Mouse (Mus musculus): Measurements from ENCODE around the gene 3110009E18Rik. TPM values are rescaled to one million over a fixed set of nuclear protein-coding genes. Genes with fewer than 3 reads are reported as not detected.
A peak's percentile ranks its signal among the peaks of the same experiment; 100 is the strongest.

The 3110009E18Rik gene
- total RNA-seq (2021), result 1 to 10 TPM; 6.0 to 8.6 TPM

- peak; percentile 96 to 98 for DNase-seq
Observed at GRCm38 (mm10) chr1:120120969-120121811, at the start of gene 3110009E18Rik, which contains the start of gene Dbi. Gene 3110009E18Rik, plus strand, starts transcription at chr1:120121187. Gene Dbi, minus strand, starts transcription at chr1:120121078.

GRCm38 (mm10) chr1:120072900-120073299 is 48.1 kb upstream of the 3110009E18Rik start:
- no peak for DNase-seq

DNA sequence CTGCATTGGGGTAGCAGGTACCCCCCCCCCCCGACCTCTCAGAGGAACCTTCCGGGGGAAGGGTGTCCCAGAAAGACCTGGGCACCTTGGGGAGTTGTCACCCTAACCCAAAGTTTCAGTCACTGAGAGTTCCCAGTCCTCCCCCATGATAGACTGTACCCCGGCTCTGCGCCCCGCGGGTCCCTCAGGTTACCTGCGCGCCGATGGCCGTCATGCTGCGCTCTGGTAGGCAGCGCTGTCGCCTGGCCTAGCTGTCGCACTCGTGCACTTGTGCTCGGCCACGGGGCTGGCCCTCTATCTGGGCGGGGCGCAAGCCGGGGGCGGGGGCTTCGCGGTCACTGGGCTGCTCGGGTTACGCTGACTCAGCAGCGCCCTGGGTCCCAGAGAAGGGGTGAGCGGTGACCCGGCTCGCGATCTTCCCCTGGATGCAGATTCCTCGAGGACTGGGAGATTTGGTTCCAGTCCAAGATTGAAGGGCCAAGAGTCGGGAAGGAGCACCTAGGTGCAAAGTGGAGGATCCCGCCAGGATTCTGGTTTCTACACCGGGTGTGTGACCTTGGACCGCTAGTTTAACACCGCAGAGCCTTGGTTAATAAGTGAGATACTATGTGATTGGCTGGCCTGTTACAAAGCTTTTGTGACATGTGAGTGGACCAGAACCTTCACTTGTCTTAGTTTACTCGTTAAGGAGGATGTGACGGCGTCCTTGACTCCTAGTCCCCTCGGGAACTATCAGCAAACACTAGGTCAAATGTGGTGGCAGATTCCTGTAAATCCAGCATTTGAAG is 47.3 kb upstream of the 3110009E18Rik start, which contains the start of gene Tmem37:
TSS of gene Tmem37 (minus strand) at position 556 of the 788 bp plus-strand sequence.
- DNase-seq, result peak in 1 of 2 experiments; percentile 25

GRCm38 (mm10) chr1:120074307-120074702 is 46.7 kb upstream of the 3110009E18Rik start:
- no peak for DNase-seq

DNA sequence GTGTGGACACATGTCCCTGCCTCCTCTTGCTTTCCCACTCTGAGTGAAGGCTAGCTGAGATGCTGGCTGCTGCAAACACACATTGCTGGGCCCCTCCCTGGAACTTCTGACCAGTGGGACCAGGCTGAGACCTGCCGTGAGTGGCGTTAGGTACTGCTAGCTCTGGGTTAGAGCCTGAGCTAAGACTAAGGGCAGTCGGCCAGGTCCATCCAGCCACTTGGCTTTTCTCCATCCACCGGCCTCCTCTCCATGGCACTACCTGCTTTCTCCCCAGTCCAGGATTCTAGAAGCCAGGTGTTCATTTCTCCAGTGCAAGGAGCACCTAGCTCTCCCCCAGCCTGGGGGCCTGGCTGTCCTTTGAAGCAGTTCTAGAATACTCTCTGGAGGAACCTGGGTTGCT is 46.1 kb upstream of the 3110009E18Rik start:
- DNase-seq, result no peak

GRCm38 (mm10) chr1:120075507-120075906 is 45.5 kb upstream of the 3110009E18Rik start:
- DNase-seq, result no peak

GRCm38 (mm10) chr1:120077746-120078410 is 43.1 kb upstream of the 3110009E18Rik start:
- no peak for DNase-seq

DNA sequence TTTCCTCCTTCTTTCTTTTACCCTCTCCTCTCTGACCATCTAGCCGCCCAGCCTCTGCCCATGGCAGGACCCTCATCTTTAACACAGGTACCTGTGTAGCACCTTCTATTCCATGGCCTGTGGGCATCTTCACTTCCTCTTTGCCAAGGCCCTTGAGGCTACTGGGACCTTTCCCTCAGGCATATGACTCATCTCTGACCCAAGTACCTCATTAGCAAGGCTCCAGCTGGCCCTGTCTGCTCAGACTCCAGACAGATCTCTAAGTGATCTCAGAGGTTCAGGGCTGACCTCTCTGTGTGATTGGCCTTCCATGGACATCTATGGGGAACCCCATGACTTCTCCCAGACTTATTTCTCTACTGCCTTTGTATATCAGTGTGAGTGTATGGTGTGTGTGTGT is 40.4 kb upstream of the 3110009E18Rik start:
- DNase-seq, result no peak

- no peak for DNase-seq
Observed at GRCm38 (mm10) chr1:120082957-120083585, 37.9 kb upstream of the 3110009E18Rik start.

DNA sequence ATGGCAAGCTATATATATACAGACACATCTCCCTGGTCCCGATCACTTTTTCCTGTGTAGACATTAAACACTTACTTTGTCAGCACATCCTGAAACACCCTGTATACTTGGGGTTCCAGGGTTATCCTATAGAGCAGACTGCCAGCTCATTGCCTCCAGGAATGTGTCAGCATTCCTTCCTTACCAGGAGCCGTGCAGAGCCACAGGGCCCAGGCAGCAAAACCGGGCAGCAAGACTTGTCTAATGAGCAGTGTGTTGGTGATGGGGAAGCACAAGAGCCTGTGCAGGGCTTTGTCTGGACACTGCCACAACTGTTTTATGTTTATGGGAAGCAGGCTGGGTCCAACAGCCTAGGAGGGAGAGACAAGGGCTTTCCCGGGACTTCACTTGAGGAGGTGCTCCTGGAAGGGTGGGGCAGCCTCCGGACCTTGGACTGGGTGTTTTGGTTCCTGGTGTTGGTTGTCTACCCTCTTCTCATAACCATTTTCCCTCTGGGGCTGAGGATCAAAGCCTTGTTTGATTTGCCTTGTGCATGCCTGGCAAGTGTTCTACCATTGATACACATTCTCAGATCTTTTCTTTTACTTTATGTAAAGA is 37.0 kb upstream of the 3110009E18Rik start:
- DNase-seq, result no peak

DNA sequence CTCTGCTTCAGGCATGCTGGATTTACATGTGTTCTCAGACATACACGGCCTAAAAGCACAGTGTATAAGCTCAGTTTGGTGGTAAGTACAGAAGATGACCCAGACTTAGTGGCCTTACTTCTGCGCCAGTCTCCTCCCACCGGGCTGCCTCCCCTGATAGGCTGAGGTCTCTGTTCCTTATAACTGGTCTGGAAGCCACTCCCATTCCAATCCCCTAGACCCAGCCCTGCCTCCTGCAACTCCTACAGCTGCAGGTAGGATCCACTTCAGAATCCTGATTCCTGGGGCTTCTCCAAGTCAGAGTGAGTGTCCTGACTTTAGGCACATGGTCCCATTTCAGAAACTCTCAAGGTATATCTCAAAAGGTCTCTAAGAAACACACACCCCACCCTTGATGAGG is 35.3 kb upstream of the 3110009E18Rik start:
- no peak for DNase-seq

DNA sequence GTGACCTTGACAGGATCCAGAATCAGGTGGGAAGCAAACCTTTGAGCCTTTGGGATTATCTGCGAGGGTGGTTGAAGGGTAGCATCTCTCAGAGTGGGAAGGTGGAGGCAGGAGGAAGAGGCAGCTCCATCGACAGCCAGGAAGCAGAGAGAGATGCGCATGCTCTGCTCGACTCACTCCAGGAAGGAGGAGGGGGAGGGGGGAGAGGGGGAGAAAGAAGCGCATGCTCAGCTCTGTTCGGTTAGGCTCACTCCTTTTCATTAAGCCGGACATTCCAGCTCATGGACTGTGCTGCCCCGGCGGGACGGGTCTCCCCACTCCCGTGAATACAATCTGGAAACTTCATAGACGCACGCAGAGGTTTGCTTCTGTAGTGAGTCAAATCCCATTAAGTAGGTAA is 34.3 kb upstream of the 3110009E18Rik start:
- DNase-seq, result no peak

- no peak for DNase-seq
Observed at GRCm38 (mm10) chr1:120089180-120089579, 31.8 kb upstream of the 3110009E18Rik start.

- DNase-seq, result no peak
Observed at GRCm38 (mm10) chr1:120090880-120091570, 30.0 kb upstream of the 3110009E18Rik start.

DNA sequence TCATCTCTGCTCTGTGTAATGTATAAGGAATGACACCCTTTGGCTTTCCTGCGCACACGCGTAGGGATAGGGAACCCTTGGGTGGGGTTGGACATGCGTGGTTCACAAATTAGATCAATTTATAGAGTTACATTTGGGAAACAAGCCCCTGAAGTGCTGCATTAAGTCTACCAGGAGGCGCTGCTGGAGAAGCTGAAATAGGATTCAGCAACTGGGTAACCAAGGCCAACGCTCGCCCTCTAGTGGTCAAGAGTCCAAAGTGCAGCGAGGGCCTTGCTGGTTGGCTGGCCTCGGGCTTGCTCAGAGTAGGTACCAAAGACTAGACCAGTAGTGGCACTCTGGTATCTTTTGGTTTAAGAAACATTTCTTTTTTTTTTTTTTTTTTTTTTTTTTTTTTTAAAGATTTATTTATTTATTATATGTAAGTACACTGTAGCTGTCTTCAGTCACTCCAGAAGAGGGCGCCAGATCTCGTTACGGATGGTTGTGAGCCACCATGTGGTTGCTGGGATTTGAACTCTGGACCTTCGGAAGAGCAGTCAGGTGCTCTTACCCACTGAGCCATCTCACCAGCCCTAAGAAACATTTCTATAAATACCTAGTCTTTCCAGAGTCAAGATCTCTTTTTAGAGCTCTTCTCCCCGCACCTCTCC is 27.4 kb upstream of the 3110009E18Rik start:
- peak; percentile 80 to 83 for DNase-seq

DNA sequence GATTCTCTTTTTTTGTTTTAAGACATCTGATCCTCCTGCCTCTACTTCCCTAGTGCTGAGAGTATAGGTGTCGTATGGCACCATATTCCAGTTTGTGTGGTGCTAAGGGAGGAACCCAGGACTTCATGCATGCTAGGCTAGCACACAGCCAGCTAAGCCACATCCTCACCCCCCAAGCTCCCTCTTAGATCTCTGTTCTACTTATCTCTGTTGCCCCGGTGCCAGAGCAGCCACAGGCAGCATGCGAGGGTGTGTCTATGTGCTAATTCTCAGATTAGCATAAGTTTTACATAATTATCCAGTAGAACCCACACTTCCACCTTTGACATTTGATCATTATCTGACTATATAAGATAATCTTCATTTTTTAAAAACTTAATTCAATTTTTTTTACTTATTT is 26.1 kb upstream of the 3110009E18Rik start:
- DNase-seq, result no peak

GRCm38 (mm10) chr1:120098327-120098726 is 22.7 kb upstream of the 3110009E18Rik start:
- peak; percentile 59 to 65 for DNase-seq

DNA sequence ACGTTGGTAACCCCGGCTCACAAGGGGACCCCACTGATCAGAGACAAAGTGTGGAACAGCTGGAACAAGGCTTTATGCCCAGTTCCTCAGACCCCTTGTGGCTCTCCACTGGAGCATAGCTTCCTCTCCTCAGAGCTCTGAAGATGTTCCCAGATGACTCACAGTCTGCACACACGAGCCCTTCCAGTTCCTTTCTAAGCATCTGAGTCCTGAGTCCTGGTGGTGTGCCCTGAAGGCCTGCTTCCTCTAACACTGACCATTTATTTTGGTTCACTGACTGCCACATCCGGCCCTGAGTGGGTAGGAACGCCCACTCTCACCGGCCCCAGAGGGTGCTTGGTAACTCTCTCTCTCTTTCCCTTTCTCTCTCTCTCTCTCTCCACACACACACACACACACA is 21.5 kb upstream of the 3110009E18Rik start:
- no peak for DNase-seq

- DNase-seq, result no peak
Observed at GRCm38 (mm10) chr1:120100456-120101226, 20.3 kb upstream of the 3110009E18Rik start.

GRCm38 (mm10) chr1:120101227-120101609 is 19.8 kb upstream of the 3110009E18Rik start:
- DNase-seq, result no peak

All from layer of hippocampus, postnatal 36 days (tissue).